Mouse (Mus musculus) splenic B cell, adult 2 months (primary cell): ENCODE data around the gene Slx1b.
"Not testable (repeated sequence)": the region's sequence is repeated elsewhere in the genome, so short reads cannot be mapped to it uniquely, and the experiment has no call there.

Experiments
- DNase-seq: peaks from one replicate; pipeline ENCODE4 v3.0.0-alpha.2; 2011; ENCODE audit warnings: low read depth, low spot score
- H3K27me3 ChIP-seq: 2 replicates; pipeline ENCODE4 v1.6.1; 2012; ENCODE audit warnings: mild to moderate bottlenecking, low read length, moderate library complexity, mixed read lengths; ENCODE audit not compliant: control insufficient read depth, poor library complexity, insufficient read depth, severe bottlenecking
- H3K36me3 ChIP-seq: 2 replicates; pipeline ENCODE4 v1.6.1; 2012; ENCODE audit warnings: mild to moderate bottlenecking, low read length, moderate library complexity, mixed read lengths; ENCODE audit not compliant: control insufficient read depth, poor library complexity, insufficient read depth, severe bottlenecking

Gene Slx1b

DNA sequence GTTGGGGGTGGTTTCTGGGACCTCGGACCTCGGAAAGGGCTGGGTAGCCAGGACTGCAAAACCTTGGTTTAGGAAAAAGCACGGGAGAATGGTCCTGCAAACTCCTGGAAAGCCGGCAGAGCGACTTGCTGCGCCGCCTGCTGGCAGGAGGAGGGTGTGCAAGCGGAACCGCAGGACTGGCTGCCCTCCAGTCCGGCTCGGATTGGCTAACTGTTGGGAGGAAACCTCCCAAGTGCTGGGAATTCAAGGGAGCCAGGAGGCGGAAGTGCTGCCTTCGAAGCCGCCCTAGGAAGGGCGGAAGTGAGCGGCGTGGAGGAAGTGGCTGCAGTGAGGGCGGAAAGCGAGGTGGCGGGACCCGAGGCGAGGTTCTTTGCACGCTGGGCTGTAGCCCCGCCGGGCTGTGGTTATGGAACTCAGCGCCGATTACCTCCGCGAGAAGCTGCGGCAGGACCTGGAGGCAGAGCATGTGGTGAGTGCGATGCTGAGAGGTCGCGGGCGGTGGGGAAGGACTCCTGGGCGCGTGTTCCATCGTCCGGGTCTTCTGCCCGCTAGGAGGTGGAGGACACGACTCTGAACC, at the start of gene Slx1b:
Gene Slx1b, minus strand, starts transcription at position 154 of the 577 bp plus-strand sequence.
- DNase-seq: peak; percentile 93
- peaks cover 22% of the 10 kb centered on the region for H3K36me3 ChIP-seq
- no peaks in the 10 kb centered on the region for H3K27me3 ChIP-seq

DNA sequence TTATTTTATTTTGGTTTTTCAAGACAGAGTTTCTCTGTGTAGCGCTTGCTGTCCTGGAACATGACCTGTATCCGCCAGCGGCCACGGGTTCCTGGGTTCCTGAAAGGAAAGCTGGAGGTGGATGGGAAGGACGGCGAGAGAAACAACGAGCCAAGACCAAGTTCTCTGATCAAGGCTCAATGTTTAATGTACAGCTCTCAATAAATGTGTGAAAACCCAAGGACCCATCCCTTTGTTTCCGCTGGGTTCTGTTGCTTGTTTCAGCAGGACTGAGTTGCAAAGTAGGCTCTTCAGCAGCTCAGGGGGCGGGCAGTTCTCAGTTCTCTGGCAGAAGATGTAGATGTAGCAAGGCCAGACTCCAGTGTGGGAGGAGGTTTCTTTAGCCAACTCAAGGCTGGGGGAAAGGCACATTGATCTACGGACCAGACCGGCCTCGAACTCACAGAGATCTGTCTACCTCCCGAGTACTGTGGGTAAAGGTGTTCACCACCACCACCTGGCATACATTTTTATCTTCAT, 46.4 kb upstream of the Slx1b start:
- H3K36me3 ChIP-seq: no peaks in the 10 kb centered on the region
- no peaks in the 10 kb centered on the region for H3K27me3 ChIP-seq
- DNase-seq: no peak

GRCm38 (mm10) chr7:126741452-126741851, 45.9 kb upstream of the Slx1b start:
- DNase-seq: no peak
- Histone ChIP-seq H3K36me3 (no peaks in the 10 kb centered on the region), H3K27me3 (no peaks in the 10 kb centered on the region)

GRCm38 (mm10) chr7:126740977-126741376, 45.4 kb upstream of the Slx1b start:
- no peaks in the 10 kb centered on the region for H3K36me3 ChIP-seq
- H3K27me3 ChIP-seq: no peaks in the 10 kb centered on the region
- no peak for DNase-seq

DNA sequence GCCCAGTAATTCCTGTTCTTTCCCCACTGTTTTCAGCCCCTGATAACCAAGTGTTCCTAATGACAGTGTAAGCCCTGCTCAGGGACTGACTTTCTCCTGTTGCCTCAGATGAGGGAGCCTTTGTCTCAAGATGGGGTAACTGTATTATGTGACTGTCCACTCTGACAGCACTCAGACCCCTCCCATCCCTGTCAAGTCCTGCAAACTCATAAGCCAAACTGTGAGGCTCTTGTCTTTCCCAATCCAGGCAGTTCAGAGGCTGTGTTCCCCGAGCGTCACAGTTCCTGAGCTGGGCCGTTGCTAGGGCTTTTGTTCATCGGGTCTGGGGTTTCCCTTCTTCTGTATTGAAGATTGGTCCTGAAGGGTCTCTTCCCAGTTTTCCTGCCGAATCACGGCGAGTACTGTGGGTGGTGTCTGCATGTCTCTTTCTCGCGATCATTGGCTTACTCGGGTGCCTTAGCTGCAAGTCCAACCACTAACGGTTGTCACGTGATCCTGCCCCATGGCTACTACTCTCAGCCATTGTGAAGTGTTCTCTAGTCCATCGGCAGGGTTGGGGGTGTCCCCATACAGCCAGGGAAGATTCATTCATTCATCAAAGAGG, 44.6 kb upstream of the Slx1b start:
- H3K27me3 ChIP-seq: no peaks in the 10 kb centered on the region
- no peaks in the 10 kb centered on the region for H3K36me3 ChIP-seq
- no peak for DNase-seq

DNA sequence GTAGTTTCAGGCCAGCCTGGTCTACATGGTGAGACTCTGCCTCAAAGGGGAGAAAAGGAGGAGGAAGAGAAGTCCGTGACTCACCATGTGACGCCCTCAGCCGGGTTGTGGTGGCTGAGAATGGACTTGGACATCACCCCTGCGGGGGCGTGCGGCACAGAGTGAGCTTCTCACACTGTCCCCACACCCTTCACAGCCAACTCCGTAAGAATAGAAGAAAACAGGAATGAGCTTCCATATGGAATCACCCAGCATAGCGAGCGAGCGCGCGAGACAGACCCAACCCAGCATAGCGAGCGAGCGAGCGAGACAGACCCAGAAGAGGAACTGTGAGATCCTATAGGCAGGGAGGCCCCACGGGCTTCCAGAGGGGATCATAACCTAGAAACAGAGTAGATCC, 44.0 kb upstream of the Slx1b start:
- no peaks in the 10 kb centered on the region for H3K27me3 ChIP-seq
- no peak for DNase-seq

DNA sequence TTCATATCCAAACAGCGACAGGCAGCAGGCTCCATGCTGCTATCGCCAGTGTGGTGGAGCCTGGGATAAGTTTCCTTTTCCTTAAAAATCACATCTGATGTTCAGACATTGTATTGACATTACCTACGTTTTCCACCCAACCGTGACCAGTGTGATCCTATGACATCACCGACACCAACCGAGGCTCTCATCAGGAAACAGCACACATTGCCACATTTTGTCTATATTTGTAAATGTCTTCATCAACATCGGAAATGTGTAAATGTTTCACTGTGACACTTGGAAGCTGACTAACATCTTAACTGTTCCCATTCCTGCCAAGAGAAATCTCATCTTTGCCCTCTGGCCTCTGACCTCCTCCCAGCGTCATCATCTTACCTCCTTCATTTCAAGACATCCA, 40.5 kb upstream of the Slx1b start:
- no peak for DNase-seq
- no peaks in the 10 kb centered on the region for H3K27me3 ChIP-seq
- no peaks in the 10 kb centered on the region for H3K36me3 ChIP-seq

More for the DNA sequence above, 44.0 kb upstream of the Slx1b start:
- H3K36me3 ChIP-seq: no peaks in the 10 kb centered on the region

GRCm38 (mm10) chr7:126730256-126730789, 34.7 kb upstream of the Slx1b start:
- DNase-seq: not testable (repeated sequence)

GRCm38 (mm10) chr7:126725667-126726066, 30.1 kb upstream of the Slx1b start:
- Histone ChIP-seq H3K27me3 (no peaks in the 10 kb centered on the region), H3K36me3 (no peaks in the 10 kb centered on the region)
- no peak for DNase-seq

More at GRCm38 (mm10) chr7:126730256-126730789, 34.7 kb upstream of the Slx1b start:
- not testable (repeated sequence) for H3K27me3 ChIP-seq, H3K36me3 ChIP-seq

GRCm38 (mm10) chr7:126725077-126725476, 29.5 kb upstream of the Slx1b start:
- no peaks in the 10 kb centered on the region for H3K27me3 ChIP-seq
- H3K36me3 ChIP-seq: no peaks in the 10 kb centered on the region
- peak; percentile 15 for DNase-seq

DNA sequence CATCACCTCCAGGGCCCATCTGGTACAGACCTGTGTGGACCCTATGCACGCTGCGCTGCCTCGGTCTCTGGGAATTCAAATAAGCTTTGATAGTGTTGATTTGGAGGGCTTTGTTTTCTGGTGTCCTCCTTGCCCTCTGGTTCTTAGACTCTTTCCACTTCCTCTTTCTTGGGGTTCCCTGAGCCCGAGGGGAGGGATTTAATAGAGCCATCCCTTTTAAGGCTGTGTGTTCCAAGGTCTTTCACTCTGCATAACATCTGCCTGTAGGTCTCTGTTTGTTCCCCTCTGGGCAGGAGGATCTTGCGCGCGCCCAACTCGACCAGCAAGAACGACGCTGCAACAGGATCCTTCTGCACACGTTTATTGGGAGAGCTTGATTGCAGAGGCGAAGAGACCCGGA, 26.1 kb upstream of the Slx1b start:
- H3K36me3 ChIP-seq: no peaks in the 10 kb centered on the region
- peak; percentile 34 for DNase-seq

GRCm38 (mm10) chr7:126718787-126719337, 23.3 kb upstream of the Slx1b start:
- peak; percentile 57 for DNase-seq
- Histone ChIP-seq H3K36me3 (no peaks in the 10 kb centered on the region), H3K27me3 (no peaks in the 10 kb centered on the region)

More for the DNA sequence above, 26.1 kb upstream of the Slx1b start:
- no peaks in the 10 kb centered on the region for H3K27me3 ChIP-seq

GRCm38 (mm10) chr7:126717566-126717965, 22.0 kb upstream of the Slx1b start:
- Histone ChIP-seq H3K36me3 (no peaks in the 10 kb centered on the region), H3K27me3 (no peaks in the 10 kb centered on the region)
- DNase-seq: no peak

DNA sequence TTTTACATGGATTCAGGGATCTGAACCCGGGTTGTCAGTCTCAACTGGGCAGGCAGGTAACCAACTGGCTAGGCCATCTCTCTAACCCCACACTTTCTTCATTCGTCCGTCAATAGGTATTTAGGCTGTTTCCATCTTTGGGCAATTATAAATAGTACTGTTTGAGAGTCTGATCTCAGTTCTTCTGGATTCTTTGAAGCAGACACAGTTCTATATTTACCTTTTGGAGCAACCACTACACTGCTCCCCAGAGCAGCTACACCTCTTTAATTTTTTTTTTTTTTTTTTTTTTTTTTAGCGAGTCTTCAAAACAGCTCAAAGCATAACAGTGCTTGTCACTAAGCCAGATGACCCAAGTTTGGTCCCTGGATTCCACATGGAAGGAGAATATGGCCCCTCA, 20.1 kb upstream of the Slx1b start:
- H3K27me3 ChIP-seq: no peaks in the 10 kb centered on the region
- DNase-seq: no peak
- no peaks in the 10 kb centered on the region for H3K36me3 ChIP-seq

DNA sequence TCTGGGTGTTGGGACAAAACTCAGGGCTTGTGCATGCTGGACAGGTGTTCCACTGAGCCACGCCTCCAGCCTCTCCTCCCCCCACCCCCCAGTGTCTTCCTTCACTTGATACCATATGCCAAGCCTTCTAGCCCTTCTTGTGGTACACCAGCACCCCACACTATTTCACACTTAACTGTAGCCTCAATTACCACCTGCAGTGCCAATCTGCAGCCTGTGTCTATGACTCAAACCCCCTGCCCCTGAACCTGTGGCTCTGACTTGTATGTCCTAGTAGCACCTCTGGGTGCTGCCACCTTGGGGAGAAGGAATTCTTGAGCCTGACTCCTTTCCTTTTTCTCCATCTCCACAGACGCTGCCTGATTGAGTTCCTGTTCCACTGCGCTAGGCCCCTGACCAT, 16.3 kb upstream of the Slx1b start:
- DNase-seq: no peak
- Histone ChIP-seq H3K27me3 (no peaks in the 10 kb centered on the region), H3K36me3 (no peaks in the 10 kb centered on the region)
